Mouse (Mus musculus) embryonic facial prominence, embryonic 14.5 days (tissue): Measurements from ENCODE around the gene Gm28308. TPM values are rescaled to one million over a fixed set of nuclear protein-coding genes. Genes with fewer than 3 reads are reported as not detected.

ENCODE experiments used
- ATAC-seq: fragments of 200-750 bp; cut with Nextera tagmentation; 2 replicates; pipeline ENCODE4 v1.8.0; 2017; ENCODE audit warnings: low read depth, moderate number of reproducible peaks, moderate TSS enrichment
- DNase-seq: peaks from one replicate; pipeline ENCODE4 v3.0.0-alpha.2; 2015; ENCODE audit warnings: low spot score
- H3K27ac ChIP-seq: fragments of 300-500 bp; sonication (generic); replicated peaks from 2 replicates; pipeline ENCODE4 v1.5.1; 2014; ENCODE audit warnings: low read depth, mild to moderate bottlenecking, low read length, moderate library complexity
- H3K27me3 ChIP-seq: fragments of 300-500 bp; sonication (generic); replicated peaks from 2 replicates; pipeline ENCODE4 v1.6.1; 2014; ENCODE audit warnings: low read length; ENCODE audit not compliant: control insufficient read depth, insufficient read depth
- H3K36me3 ChIP-seq: fragments of 300-500 bp; sonication (generic); 2 replicates; pipeline ENCODE4 v1.6.1; 2014; ENCODE audit warnings: low read length, mixed read lengths; ENCODE audit not compliant: control insufficient read depth, insufficient read depth
- H3K4me1 ChIP-seq: fragments of 300-500 bp; sonication (generic); 2 replicates; pipeline ENCODE4 v1.6.1; 2014; ENCODE audit warnings: antibody characterized with exemption, low read length; ENCODE audit not compliant: control insufficient read depth, insufficient read depth
- H3K4me2 ChIP-seq: fragments of 300-500 bp; sonication (generic); 2 replicates; pipeline ENCODE4 v1.6.1; 2014; ENCODE audit warnings: low read depth, mild to moderate bottlenecking, low read length, moderate library complexity, mixed read lengths
- H3K4me3 ChIP-seq: fragments of 300-500 bp; sonication (generic); 2 replicates; pipeline ENCODE4 v1.5.1; 2014; ENCODE audit warnings: low read depth, mild to moderate bottlenecking, low read length
- H3K9ac ChIP-seq: fragments of 300-500 bp; sonication (generic); 2 replicates; pipeline ENCODE4 v1.6.1; 2014; ENCODE audit warnings: low read depth, mild to moderate bottlenecking, low read length, moderate library complexity, mixed read lengths
- H3K9me3 ChIP-seq: fragments of 300-500 bp; sonication (generic); 2 replicates; pipeline ENCODE4 v1.6.1; 2016; ENCODE audit warnings: low read length; ENCODE audit not compliant: control insufficient read depth
- WGBS: fragments of 180-500 bp; shearing (Covaris S2); extraction: QIAGEN DNeasy Blood & Tissue Kit; methylation state at CpG from one replicate; pipeline ENCODE4 v1.1.7; 2014; 5-methylcytosine and 5-hydroxymethylcytosine counted together
- polyA plus RNA-seq: library from polyadenylated mRNA; unstranded; fragments of >200 nt; fragmentation: Nextera tagmentation; extraction: Ambion mirVana; gene quantifications from 2 replicates; pipeline ENCODE4 v1.2.1, GENCODE M21; 2014

Gene Gm28308
- polyA plus RNA-seq, 1 experiment from 2014 or later: not detected

DNA sequence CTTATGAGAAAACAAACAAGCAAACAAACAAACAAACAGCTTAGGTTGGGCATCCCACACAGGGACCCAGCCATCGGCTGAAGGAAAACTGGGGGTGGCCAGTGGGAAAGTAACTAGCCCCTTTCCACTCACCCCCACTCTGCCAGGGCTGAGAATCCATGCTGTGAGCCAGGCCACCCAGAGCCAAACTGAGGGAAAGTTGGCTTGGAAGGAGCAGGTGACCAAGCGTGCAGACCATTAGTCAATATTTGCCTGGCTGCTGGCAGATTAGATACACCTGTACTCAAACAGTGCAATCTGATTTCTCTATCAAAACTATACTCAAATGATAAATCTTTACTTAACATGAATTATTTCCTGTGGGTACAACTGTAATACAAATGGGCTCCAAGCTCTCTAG is 31.1 kb downstream of the Gm28308 start:
- no peaks in the 10 kb centered on the region for H3K36me3 ChIP-seq
- no peak overlapping the region for H3K9ac ChIP-seq
- no peaks in the 10 kb centered on the region for H3K9me3 ChIP-seq
- H3K27ac ChIP-seq: no peak overlapping the region
- DNase-seq (no peak), ATAC-seq (no peak)
- peaks cover 98% of the 10 kb centered on the region for H3K27me3 ChIP-seq
- H3K4me2 ChIP-seq: no peak overlapping the region
- WGBS: 25% methylated on average over 2 of the region's 2 CpGs
- no peaks in the 10 kb centered on the region for H3K4me1 ChIP-seq
- no peak overlapping the region for H3K4me3 ChIP-seq

DNA sequence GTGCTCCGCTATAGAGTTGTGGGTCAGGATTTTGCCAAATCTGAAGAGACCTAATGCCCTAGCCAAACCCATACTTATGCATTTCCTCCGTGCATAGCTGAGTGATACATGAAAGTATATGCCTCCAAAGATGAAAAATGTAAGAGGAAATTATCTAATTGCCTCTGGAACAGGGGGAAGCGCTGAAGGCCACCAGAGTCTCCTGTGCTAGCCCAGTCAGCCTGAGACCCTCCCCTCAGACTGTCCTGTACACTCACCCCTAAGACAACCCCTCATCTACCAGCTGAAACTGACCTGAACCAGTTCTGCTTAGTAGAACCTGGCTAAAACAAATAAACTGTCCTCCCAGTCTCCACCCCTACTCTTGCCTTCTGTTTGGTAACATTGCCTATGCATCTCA is 32.4 kb downstream of the Gm28308 start:
- no peaks in the 10 kb centered on the region for H3K9me3 ChIP-seq
- no peaks in the 10 kb centered on the region for H3K4me1 ChIP-seq
- H3K27me3 ChIP-seq: peaks cover 98% of the 10 kb centered on the region
- no peak overlapping the region for H3K27ac ChIP-seq
- H3K9ac ChIP-seq: no peak overlapping the region
- WGBS: 13% methylated on average over 3 of the region's 3 CpGs
- no peak overlapping the region for H3K4me2 ChIP-seq
- DNase-seq (no peak), ATAC-seq (no peak)
- no peak overlapping the region for H3K4me3 ChIP-seq
- no peaks in the 10 kb centered on the region for H3K36me3 ChIP-seq

DNA sequence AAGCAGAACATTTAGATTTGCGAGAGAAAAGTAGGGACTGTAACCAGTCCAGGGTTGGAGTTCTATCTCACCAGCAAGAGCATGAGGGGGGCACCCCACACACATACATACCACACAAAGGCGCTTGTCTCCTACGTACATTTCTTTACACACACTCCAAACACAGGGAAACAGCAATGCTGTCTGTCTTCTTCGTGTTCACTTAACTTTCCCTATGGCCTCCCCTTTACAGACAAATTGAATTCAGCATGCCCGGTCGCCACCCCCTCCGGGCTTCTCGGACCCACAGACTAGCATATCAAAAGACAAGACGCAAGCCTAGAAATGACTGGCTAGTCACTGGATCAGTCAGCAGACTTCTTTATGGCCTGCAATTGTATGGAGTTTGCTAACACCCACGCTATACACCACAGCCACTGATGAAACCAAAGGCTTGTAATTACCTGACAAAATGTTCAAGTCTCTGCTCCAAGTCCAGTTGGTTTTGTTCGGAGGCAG is 32.9 kb downstream of the Gm28308 start:
- H3K4me2 ChIP-seq: peak overlapping the region; percentile 29; the same call in 1 of the 2 replicates
- H3K9ac ChIP-seq: no peak overlapping the region
- H3K4me3 ChIP-seq: peak overlapping the region; percentile 0; the same call in 1 of the 2 replicates
- no peak overlapping the region for H3K27ac ChIP-seq
- ATAC-seq (no peak), DNase-seq (no peak)
- 5% methylated on average over 11 of the region's 11 CpGs for WGBS
- no peaks in the 10 kb centered on the region for H3K9me3 ChIP-seq
- peaks cover 98% of the 10 kb centered on the region for H3K27me3 ChIP-seq
- no peaks in the 10 kb centered on the region for H3K4me1 ChIP-seq
- H3K36me3 ChIP-seq: no peaks in the 10 kb centered on the region

DNA sequence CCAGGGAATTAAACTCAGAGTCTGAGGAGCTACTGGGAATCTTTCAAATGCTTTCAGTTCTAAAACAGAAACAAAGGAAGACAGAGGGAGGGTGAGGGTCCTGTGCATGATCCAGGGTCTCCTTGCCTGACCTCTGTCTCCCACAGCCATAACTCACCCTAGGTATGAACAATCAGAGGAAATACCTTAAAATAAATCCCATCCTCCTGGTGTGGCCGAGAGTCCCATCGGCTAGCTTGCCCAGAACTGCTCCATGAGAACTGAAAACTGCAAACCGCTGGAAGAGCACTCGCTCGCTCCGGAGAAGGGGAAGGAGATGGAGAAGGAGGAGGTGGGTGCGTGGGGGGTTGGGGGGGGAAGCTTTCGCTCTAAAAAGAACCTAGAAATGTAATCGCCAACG is 33.4 kb downstream of the Gm28308 start:
- 2% methylated on average over 10 of the region's 10 CpGs for WGBS
- Histone ChIP-seq H3K4me3 (peak overlapping the region; percentile 0; the same call in 1 of the 2 replicates), H3K9ac (no peak overlapping the region), H3K4me2 (peak overlapping the region; percentile 29; the same call in 1 of the 2 replicates), H3K4me1 (no peaks in the 10 kb centered on the region), H3K36me3 (no peaks in the 10 kb centered on the region), H3K9me3 (no peaks in the 10 kb centered on the region), H3K27me3 (peaks cover 98% of the 10 kb centered on the region), H3K27ac (no peak overlapping the region)
- no peak for ATAC-seq
- DNase-seq: no peak

DNA sequence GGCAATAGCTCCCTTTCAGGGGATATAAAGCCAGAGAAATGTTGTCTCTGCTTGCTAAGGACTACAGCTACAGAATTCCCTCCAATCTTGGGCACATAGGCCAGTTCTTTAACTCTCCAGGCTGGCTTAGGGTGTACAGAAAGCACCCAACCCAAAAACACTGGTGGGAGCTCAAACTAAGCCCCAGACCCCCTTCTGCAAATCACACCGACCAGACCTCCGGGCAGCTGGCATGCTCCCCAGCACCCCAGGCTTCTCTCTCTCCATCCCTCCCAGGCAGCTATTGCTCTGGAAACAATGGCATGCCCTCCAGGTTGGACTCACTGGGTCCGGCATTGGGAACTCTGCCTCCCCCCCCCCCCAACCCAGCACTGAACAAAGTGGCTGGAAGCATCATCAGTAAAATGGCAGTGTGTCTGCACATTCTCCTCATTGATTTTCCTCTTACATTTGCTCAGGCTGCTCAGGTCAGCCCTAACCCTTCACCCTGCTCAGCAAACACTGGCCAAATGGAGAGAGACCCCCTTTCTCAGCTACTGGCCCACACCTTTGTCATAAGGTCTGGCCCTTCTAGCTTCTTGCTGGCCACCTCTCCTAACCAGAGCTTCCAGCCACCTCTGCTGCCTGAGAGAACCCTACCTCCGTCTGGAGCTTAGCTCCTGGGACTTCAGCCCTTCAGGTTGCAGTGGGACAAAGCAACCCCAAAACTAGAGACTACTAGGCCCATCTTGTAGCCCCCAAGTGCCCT is 34.0 kb downstream of the Gm28308 start:
- Histone ChIP-seq H3K4me1 (no peaks in the 10 kb centered on the region), H3K27me3 (peaks cover 98% of the 10 kb centered on the region), H3K4me2 (peak overlapping the region; percentile 29; the same call in 1 of the 2 replicates), H3K36me3 (no peaks in the 10 kb centered on the region), H3K9me3 (no peaks in the 10 kb centered on the region), H3K27ac (no peak overlapping the region), H3K4me3 (peak overlapping the region; percentile 0; the same call in 1 of the 2 replicates), H3K9ac (no peak overlapping the region; the same call in 1 of the 2 replicates)
- ATAC-seq: no peak
- no peak for DNase-seq
- 1% methylated on average over 4 of the region's 4 CpGs for WGBS

DNA sequence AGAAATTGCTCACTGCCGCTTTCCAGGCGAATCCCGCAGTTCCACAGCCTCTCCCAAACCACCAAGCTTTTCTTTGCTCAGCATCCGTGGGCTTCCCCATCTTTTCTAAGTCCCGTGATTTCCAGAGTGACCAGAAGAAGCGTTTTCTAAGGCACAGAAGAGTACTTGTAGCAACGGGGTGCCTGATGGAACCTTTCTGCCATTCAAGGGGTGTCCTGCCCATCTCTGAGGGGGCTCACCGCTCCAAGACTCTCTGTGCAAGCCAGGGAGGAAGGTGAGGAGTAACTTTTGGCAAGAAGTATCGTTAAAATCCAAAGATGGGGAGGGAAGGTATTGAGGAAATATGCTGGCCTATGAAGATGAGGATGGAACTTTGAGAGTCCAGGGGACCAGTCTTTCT is 35.3 kb downstream of the Gm28308 start:
- Histone ChIP-seq H3K4me1 (no peaks in the 10 kb centered on the region), H3K9ac (peak overlapping the region; percentile 43; the same call in 1 of the 2 replicates)
- 6% methylated on average over 9 of the region's 9 CpGs for WGBS

DNA sequence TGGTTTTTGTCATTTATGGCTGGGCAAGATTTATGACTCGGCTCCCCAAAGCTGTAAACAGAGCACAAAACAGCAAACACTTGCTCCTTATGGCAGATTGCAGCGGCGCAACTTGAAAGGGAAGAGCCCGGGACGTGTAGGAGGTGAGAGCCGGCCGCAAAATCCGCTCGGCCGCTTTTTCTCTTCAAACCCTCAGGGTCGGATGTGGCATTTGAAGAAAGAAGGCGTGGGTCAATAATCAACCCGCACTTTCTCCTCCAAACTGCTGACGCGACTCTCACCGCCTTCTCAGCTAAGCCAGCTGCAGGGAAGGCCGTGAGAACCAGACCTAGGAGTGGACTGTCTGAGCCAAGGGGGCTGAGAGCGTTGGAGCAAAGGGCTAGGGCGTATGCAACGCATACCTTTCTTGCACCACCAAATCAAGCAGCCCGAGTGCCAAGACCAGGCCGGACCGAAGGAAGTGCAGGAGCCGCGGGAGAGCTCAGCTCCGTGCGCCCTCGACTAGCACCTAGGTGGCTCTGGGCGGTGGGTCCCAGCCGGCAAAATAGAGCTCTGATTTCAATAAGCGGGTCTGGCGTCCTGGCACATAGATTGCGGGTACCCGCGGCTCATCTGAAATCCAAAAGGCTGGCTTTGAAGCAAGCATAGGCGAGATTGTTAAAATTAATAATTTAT is 35.9 kb downstream of the Gm28308 start, which contains the start of gene 5730596B20Rik:
TSS of gene 5730596B20Rik (plus strand) at position 438 of the 675 bp plus-strand sequence.
- Histone ChIP-seq H3K9me3 (no peaks in the 10 kb centered on the region), H3K27me3 (peaks cover 98% of the 10 kb centered on the region), H3K4me1 (no peaks in the 10 kb centered on the region), H3K27ac (no peak within 1 kb of the TSS; the same call in 1 of the 2 replicates), H3K4me2 (peak within 1 kb of the TSS; percentile 36), H3K36me3 (no peaks in the 10 kb centered on the region), H3K9ac (peak within 1 kb of the TSS; percentile 43; the same call in 1 of the 2 replicates), H3K4me3 (peak within 1 kb of the TSS; percentile 30; the same call in 1 of the 2 replicates)
- ATAC-seq (no peak), DNase-seq (no peak)
- WGBS: 2% methylated on average over 36 of the region's 36 CpGs

More for the DNA sequence above, 35.3 kb downstream of the Gm28308 start:
- Histone ChIP-seq H3K27me3 (peaks cover 98% of the 10 kb centered on the region), H3K9me3 (no peaks in the 10 kb centered on the region), H3K27ac (no peak overlapping the region; the same call in 1 of the 2 replicates), H3K4me2 (peak overlapping the region; percentile 36; the same call in 1 of the 2 replicates), H3K36me3 (no peaks in the 10 kb centered on the region), H3K4me3 (peak overlapping the region; percentile 30; the same call in 1 of the 2 replicates)
- DNase-seq (no peak), ATAC-seq (no peak)

DNA sequence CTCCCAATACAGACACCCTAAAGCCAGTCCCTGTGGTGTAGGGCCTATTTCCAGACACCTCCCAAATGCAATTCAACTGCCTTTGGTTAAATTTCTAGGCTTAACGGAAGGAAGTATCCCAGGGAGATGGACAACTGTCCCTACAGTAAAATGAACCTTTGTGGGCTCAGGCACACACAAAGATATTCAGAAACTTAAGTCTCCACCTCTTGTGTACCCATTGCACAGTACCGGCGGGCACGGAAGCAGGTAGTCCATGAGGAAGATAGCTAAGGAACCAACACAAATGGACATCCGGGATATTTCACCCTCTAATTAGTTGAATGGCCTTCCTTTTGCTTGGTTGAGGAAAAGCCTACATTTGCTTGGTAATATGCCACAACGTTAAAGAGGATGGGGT is 36.7 kb downstream of the Gm28308 start:
- DNase-seq (no peak), ATAC-seq (no peak)
- no peak overlapping the region for H3K9ac ChIP-seq
- peaks cover 98% of the 10 kb centered on the region for H3K27me3 ChIP-seq
- H3K4me2 ChIP-seq: peak overlapping the region; percentile 36; the same call in 1 of the 2 replicates
- H3K4me1 ChIP-seq: no peaks in the 10 kb centered on the region
- no peak overlapping the region; the same call in 1 of the 2 replicates for H3K27ac ChIP-seq
- H3K36me3 ChIP-seq: no peaks in the 10 kb centered on the region
- peak overlapping the region; percentile 30; the same call in 1 of the 2 replicates for H3K4me3 ChIP-seq
- WGBS: 3% methylated on average over 6 of the region's 6 CpGs
- H3K9me3 ChIP-seq: no peaks in the 10 kb centered on the region
